Mouse (Mus musculus) cerebellum, adult 2 months (tissue): Measurements from ENCODE around the gene Ckmt1. TPM values are rescaled to one million over a fixed set of nuclear protein-coding genes. Genes with fewer than 3 reads are reported as not detected.
"Not testable (repeated sequence)": the region's sequence is repeated elsewhere in the genome, so short reads cannot be mapped to it uniquely, and the experiment has no call there.

Source experiments
- DNase-seq, 2 experiments: peaks; one replicate each; pipeline ENCODE4 v3.0.0; 2021
- H3K27ac ChIP-seq: fragments of 200-500 bp; 2 replicates; pipeline ENCODE4 v1.5.1; 2012; ENCODE audit warnings: low read length, control low read depth, inconsistent platforms; ENCODE audit not compliant: insufficient read depth
- H3K27me3 ChIP-seq: fragments of 200-500 bp; 2 replicates; pipeline ENCODE4 v1.6.1; 2012; ENCODE audit warnings: inconsistent platforms, mild to moderate bottlenecking, low read length, moderate library complexity; ENCODE audit not compliant: control insufficient read depth, insufficient read depth
- H3K4me1 ChIP-seq: fragments of 200-500 bp; 2 replicates; pipeline ENCODE4 v1.6.1; 2011; ENCODE audit warnings: low read length; ENCODE audit not compliant: control insufficient read depth, insufficient read depth
- H3K4me3 ChIP-seq: fragments of 200-500 bp; replicated peaks from 2 replicates; pipeline ENCODE3; 2011; ENCODE audit warnings: mild to moderate bottlenecking, low read depth, low read length, control low read depth; ENCODE audit not compliant: insufficient read depth
- CTCF ChIP-seq: fragments of 200-500 bp; IDR thresholded peaks from 2 replicates; pipeline ENCODE4 v1.5.1; 2011; ENCODE audit warnings: low read depth, mild to moderate bottlenecking, control low read depth, low read length, moderate library complexity, borderline replicate concordance; ENCODE audit not compliant: insufficient read depth
- POLR2A ChIP-seq: fragments of 200-500 bp; IDR thresholded peaks from 2 replicates; pipeline ENCODE4 v1.6.1; 2011; ENCODE audit warnings: low read length, control low read depth, borderline replicate concordance; ENCODE audit not compliant: insufficient read depth
- WGBS: fragments of 180-500 bp; shearing (Covaris S2); methylation state at CpG from one replicate; pipeline ENCODE4 v1.1.7; 2018; 5-methylcytosine and 5-hydroxymethylcytosine counted together
- polyA plus RNA-seq: library from polyadenylated mRNA; depleted of rRNA; stranded (reverse); fragments of >200 nt; gene quantifications from 2 replicates; pipeline ENCODE4 v1.2.3, GENCODE M21; 2012

The Ckmt1 gene
- polyA plus RNA-seq, 1 experiment, result 504 TPM

DNA sequence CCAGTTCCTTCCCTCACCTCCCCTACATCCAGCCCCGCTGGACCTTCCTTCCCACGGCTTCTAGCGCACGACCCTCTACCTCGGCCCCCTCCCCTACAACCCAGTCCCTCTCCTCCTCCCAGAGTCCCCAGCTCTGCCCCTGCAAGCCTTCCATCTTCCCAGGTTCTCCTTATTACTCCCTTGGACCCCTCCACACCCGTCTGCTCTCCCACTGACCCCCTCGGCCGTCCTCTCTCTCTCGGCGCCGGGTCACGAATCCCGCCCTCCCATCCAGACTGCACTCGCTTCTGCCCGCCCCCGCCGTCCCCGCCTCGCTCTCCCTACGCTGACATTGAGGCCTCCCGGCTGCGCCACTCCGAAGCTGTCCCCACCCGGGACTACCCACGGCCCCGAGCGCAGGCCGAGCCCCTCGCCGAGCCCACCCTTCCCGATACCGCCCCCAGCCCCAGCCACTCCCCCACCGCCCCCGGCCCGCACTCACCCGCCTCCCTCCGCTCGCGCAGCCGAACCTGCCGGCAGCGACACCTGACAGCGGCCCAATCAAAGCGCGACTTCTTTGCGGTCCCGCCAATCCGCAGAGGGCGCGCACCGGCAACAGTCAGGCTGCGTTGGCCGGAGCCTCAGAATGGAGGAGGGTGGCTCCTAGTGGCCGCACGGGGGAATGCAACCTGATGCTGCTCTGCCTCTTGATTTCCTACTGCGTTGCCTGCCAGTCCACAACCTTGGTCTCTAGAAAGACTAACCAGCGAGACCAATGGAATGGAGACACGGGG, 2.5 kb upstream of the Ckmt1 start, which contains the start of gene Ppip5k1:
TSS of gene Ppip5k1 (minus strand) at position 577 of the 773 bp plus-strand sequence.
- TF ChIP-seq POLR2A (peak; percentile 43; the same call in 1 of the 2 replicates), CTCF (peak; percentile 90)
- 2% methylated on average over 58 of the region's 58 CpGs for WGBS

DNA sequence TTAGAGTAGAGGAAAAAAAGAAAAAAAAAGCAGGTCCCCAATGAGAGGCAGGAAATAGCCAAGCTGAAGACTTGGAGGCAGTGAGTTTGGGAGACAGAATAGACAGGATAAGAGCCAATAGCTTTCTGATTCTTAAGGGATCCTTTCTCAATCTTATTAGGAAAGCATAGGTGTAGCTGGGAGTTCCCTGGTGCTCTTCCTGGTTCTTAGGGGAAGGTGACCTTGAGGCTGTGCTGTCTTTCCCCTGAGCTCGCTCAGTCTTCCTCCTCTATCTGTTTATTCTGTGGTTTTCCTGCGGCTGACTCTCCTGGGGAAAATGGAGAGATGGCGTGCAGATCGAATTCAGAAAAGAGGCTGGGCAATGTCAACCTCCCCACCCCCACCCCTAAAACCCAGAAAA, 447 bp downstream of the Ckmt1 start:
- TF ChIP-seq CTCF, result no peak
- TF ChIP-seq POLR2A, result no peak
- peak overlapping the region; percentile 79 for H3K27ac ChIP-seq
- WGBS, result 8% methylated on average over 4 of the region's 4 CpGs
- peak overlapping the region; percentile 74 for H3K4me3 ChIP-seq
- H3K27me3 ChIP-seq, result no peaks in the 10 kb centered on the region
- H3K4me1 ChIP-seq, result peaks cover 24% of the 10 kb centered on the region
- DNase-seq, result no peak

More for the DNA sequence above, 2.5 kb upstream of the Ckmt1 start, which contains the start of gene Ppip5k1:
- Histone ChIP-seq H3K27me3 (no peaks in the 10 kb centered on the region), H3K27ac (peak within 1 kb of the TSS; percentile 69), H3K4me3 (peak within 1 kb of the TSS; percentile 94), H3K4me1 (peaks cover 15% of the 10 kb centered on the region)
- DNase-seq, result peak; percentile 98 to 99

DNA sequence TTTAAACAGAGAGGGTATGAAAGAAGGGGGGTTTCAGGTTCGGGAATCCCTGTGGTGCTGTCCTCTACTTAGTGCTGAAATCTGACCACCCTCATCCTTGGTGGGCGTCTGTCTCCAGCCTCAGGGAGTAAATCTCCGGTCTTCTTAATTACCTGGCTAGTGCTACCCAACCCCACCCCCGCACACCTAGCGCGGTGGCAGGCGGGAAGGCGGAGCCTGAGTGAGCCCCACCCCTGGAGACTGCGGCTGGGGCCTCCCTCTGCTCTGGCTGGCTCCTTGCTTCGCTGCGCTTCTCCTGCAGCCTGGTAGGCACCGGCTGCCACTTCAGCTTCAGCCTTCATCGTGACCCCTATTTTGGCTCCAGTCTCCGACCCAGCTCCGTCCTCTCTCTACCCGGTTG, 867 bp downstream of the Ckmt1 start:
- DNase-seq, result peak; percentile 94 to 95
- Histone ChIP-seq H3K27ac (peak overlapping the region; percentile 81), H3K4me1 (peaks cover 21% of the 10 kb centered on the region), H3K27me3 (no peaks in the 10 kb centered on the region), H3K4me3 (peak overlapping the region; percentile 74)
- TF ChIP-seq CTCF (no peak), POLR2A (peak; percentile 98)
- WGBS, result under 1% methylated on average over 16 of the region's 16 CpGs

DNA sequence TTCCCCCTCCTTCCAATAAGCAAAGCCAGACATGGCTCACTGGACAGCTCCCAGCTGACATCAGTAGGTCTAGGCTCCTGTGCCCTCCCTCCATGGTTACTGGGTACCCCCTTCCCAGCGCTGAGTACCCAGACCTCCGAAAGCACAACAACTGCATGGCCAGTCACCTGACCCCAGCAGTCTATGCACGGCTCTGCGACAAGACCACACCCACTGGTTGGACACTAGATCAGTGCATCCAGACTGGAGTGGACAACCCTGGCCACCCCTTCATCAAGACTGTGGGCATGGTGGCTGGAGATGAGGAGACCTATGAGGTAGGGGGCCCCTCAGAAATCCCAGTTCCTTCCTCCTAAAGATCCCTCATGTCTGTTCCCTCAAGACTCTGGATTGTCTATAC, 1.9 kb downstream of the Ckmt1 start:
- peaks cover 16% of the 10 kb centered on the region for H3K4me1 ChIP-seq
- H3K27me3 ChIP-seq, result no peaks in the 10 kb centered on the region
- no peak overlapping the region for H3K27ac ChIP-seq
- TF ChIP-seq CTCF (no peak), POLR2A (no peak)
- peak overlapping the region; percentile 74 for H3K4me3 ChIP-seq
- peak; percentile 32 to 33 for DNase-seq
- WGBS, result 10% methylated on average over 4 of the region's 4 CpGs

DNA sequence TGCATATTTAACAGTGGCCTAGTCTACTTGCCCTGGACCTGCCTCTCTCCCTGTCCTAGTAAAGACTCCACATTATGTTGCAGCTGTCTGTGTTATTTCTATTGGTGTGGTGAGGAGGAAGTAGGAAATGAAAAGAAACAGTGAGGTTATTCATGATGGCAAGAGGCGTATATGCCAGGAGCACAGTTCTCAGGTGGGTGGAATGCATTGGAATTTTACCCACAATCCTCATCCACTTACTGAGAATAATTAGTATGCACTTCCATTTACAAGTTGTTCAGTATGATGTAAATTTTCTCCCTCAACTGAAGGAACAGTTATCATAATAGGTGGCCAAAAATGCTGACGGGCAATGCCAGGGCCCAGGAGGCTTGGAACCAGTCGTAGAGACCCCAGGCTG, 6.1 kb downstream of the Ckmt1 start:
- TF ChIP-seq CTCF (no peak), POLR2A (no peak)
- Histone ChIP-seq H3K4me3 (no peak overlapping the region), H3K4me1 (peaks cover 16% of the 10 kb centered on the region), H3K27me3 (no peaks in the 10 kb centered on the region), H3K27ac (no peak overlapping the region)
- no peak for DNase-seq
- WGBS, result 36% methylated on average over 3 of the region's 3 CpGs

DNA sequence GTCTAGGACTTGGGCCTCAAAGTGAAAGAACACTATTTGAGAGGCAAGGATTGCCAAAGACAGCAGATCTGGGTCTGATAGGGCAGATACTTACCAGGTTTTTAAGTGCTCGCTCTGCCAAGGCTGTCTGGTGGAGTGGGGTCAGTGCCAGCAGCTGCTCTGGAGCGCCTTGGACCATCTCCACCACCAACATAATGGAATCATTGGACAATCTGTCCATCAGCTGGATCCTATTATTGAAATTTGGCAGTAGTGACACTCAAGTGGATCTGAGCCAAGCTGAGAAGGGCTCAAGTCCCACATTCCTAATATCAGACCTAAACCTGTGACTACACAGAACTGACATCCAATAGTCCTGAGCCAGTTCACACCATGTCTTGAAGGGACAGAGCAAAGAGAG, 11.3 kb downstream of the Ckmt1 start:
- H3K27ac ChIP-seq, result no peak overlapping the region
- H3K4me1 ChIP-seq, result peaks cover 8% of the 10 kb centered on the region
- WGBS, result 16% methylated on average over 2 of the region's 2 CpGs
- no peak for TF ChIP-seq CTCF
- no peak for TF ChIP-seq POLR2A
- DNase-seq, result peak in 1 of 2 experiments; percentile 52
- H3K4me3 ChIP-seq, result no peak overlapping the region
- H3K27me3 ChIP-seq, result no peaks in the 10 kb centered on the region

DNA sequence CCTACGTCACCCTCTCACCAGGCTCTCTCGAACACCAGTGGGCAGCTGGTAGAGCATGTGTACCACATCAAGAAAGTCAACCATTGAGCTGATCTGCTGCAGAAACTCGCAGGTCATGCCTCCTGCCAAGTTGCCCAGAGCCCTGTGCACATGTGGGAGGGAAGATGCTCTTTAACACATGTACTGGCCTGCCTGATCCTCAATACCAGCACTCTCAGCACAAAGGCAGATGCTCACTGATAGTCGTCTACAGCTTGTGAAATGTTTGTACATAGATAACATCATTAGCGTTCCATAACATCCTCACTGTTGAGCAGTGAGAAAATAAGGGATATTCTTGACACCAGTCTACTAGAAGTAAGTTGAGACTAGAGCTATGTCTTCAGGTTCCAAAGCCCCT, 13.4 kb downstream of the Ckmt1 start:
- no peak for DNase-seq
- Histone ChIP-seq H3K27me3 (no peaks in the 10 kb centered on the region), H3K27ac (no peak overlapping the region), H3K4me1 (peaks cover 8% of the 10 kb centered on the region), H3K4me3 (no peak overlapping the region)
- 89% methylated on average over 5 of the region's 5 CpGs for WGBS
- no peak for TF ChIP-seq POLR2A
- no peak for TF ChIP-seq CTCF

DNA sequence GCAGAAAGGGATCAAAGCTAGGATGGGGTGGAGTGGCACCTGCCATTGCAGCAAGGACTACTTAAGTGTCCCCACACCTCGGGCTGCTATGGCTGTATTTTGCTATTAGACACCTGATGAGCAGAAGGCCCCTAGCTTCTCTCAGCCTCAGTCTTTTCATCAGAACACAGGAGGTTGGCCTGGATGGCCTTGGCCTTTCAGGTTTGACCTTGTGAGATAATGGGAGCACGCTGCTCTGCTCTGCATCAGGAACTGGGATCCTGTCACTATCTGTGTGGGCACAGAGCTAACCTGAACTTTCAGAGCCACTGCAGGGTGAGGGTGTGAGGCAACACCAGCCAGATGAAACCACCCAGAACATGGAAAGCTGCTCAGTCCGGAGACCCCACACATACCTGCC, 14.8 kb downstream of the Ckmt1 start:
- Histone ChIP-seq H3K4me1 (peaks cover 13% of the 10 kb centered on the region), H3K27ac (no peak overlapping the region), H3K4me3 (no peak overlapping the region), H3K27me3 (no peaks in the 10 kb centered on the region)
- no peak for DNase-seq
- WGBS, result 77% methylated on average over 3 of the region's 3 CpGs
- TF ChIP-seq CTCF (no peak), POLR2A (no peak)

DNA sequence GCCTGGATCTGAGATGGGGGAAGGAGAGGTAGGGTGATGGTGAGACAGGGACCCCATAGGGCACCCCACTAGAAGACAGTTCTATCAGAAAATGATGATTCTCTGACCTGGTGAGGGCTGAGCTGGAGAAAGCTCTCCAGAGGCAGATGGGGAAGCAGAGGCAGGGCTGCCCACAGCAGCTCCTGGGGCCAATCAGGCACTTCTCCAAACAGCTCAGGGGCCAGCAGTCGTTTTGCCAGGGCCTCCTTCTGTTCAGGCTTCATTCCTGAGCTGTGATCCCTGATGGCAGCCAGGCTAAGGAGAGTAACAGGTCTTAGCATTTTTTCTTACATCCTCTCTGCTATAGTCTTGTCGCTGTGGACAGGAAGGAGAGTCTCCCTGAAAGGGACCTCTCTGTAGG, 17.3 kb downstream of the Ckmt1 start:
- DNase-seq, result no peak
- H3K27me3 ChIP-seq, result no peaks in the 10 kb centered on the region
- 0 out of 2 replicates have a peak, but pooled peaks cover 5% of the 10 kb centered on the region for H3K4me1 ChIP-seq
- TF ChIP-seq CTCF, result no peak
- TF ChIP-seq POLR2A, result no peak
- no peak overlapping the region for H3K4me3 ChIP-seq
- 44% methylated on average over 2 of the region's 2 CpGs for WGBS
- H3K27ac ChIP-seq, result no peak overlapping the region

DNA sequence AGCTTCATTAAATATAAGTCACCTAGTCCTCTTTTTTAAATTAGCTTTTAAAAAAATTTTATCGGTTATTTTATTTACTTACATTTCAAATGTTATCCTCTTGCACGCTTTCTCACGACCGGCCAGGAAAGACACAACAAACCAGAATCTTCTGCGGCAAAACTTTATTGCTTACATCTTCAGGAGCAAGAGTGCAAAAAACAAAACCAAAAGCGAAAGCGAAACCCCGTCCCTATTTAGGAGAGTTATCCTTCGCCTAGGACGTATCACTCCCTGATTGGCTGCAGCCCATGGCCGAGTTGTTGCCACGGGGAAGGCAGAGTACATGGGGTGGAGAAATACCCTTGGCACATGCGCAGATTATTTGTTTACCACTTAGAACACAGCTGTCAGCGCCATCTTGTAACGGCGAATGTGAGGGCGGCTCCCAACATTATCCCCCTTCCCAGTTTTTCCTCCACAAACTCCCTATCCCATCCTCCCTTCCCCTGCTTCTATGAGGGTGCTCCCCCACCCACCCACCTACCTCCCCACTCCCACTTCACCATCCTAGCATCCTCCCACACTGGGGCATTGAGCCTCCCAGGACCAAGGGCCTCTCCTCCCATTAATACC, 29.6 kb downstream of the Ckmt1 start, which contains the start of gene Strc:
TSS of gene Strc (minus strand) at position 208 of the 615 bp plus-strand sequence.
- H3K4me1 ChIP-seq, H3K27me3 ChIP-seq, DNase-seq, H3K27ac ChIP-seq, H3K4me3 ChIP-seq: not testable (repeated sequence)
- WGBS, result 86% methylated on average over 16 of the region's 17 CpGs
